Mouse (Mus musculus) adipose tissue, adult 10 weeks (tissue): Measurements from ENCODE around the gene Osm. TPM values are rescaled to one million over a fixed set of nuclear protein-coding genes. Genes with fewer than 3 reads are reported as not detected.

ENCODE experiments used
- polyA plus RNA-seq: library from polyadenylated mRNA; stranded (reverse); fragments of 350-450 nt; fragmentation: Illumina TruSeq; extraction: RNeasy Lipid Tissue Mini Kit (QIAGEN cat#74804); gene quantifications from one replicate; pipeline ENCODE4 v1.2.3, GENCODE M21; 2014; ENCODE audit warnings: low read depth, low replicate concordance

Osm gene
- polyA plus RNA-seq: 0.30 TPM

DNA sequence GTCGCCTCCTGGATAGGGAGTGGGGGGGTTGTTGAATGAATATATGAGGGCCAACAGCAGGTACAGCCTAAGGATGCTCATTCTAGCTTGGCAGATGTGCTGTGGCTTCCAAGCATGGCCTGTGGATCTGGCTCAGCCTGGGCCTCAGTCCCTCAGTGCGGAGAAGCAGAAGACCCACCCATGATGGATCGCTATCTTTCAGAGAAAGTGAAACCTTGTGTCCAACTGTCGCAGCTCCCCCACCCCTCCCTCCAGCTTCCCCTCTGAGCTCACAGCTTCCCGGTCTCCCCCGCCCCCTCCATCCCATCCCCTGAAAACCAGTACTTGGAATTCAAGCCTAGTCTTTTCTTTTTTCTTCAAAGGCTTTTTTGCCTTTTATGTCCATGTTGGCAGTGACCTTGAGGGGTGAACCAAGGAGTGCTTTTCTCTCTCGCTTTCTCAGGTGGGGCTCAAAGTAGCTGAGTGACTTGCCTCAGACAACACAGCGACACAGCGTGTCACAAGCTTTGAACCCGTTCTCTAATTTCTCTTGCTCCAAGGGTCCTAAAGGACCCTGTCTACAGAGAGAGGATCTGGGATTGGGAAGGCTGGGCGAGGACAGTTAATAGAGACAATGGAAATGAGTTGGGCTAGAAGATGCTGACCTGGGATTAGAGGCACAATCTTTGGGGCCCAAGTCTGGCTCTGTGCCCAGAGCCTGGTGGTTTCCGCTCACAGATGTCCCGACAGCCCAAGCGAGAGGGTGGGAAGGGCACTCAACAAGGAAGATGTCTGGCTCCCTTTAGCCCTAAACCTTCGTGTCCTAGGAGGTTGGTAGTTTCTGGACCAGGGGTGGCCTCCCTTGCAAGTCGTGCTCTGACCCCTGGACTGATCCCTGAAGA lies at the start of gene Osm:
Osm (plus strand) TSS at position 756 of the 881 bp plus-strand sequence.

DNA sequence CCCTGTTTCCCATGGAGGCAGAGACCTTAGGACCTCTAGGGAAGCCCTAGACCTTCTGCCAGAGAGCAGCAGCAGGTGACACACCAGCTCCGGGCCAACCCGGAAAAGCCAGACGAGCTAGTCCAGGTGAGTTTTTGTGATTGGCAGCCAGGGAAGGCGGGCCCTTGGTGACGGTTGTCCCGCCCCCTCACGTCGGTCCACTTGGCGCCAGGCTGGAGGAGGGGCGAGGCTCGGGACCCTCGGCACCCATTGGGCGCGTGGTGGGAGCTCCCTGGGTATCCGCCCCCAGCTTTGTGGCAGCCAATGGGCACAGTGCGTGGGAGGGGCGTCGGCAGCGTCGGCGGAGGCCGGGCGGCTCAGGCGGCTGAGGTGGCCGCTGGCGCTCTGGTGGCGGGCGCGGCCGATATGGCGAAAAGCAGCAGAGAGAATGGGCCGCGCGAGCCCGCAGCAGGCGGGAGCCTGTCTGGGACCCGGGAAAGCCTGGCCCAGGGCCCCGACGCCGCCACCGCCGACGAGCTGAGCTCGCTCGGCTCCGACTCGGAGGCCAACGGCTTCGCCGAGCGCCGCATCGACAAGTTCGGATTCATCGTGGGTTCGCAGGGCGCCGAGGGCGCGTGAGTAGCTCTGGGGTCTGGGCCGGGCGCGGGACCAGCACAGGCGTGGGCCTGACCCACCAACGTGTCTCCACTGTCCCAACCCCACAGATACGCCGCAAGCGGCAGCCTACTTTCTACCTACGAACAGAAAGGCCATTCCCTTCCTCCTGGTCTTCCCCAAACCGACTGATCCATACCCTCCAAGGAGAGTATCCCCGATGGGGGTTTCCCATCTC lies 49.5 kb upstream of the Osm start, which contains the start of gene Tbc1d10a:
Tbc1d10a (plus strand) TSS at position 304 of the 832 bp plus-strand sequence.

DNA sequence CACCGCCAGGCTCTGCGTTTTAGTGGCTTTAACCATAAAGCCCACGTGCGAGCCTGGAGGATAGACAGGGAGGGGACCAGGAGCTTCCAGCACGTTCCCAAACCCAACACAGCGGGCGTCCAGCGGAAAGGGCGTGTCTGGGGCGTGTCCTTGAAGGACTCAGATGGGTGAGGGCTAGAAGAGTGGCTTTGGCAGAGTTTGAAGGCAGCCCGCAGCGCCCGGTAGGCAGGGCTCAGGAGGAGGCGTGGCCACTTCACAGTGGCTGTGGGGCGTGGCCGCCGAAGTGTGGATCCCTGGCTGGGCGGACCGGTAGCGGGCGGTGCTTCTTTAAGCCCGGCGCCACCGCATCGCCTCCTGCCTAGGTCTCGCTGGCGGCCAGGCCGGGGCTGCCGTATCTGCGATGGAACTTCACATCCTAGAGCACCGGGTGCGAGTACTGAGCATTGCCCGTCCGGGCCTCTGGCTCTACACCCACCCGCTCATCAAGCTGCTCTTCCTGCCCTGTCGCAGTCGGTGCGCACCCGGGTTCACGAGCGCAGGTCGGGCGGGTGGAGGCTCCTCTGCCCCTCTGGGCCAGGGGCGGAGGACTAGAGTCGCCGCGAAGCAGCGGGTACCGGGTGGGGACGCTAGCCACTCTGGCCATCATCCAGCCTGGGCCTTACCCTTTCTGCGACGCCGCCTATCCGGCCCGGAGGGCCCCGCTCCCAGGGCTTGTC lies 18.1 kb upstream of the Osm start, which contains the start of gene Castor1:
Castor1 (plus strand) TSS at position 312 of the 716 bp plus-strand sequence.

DNA sequence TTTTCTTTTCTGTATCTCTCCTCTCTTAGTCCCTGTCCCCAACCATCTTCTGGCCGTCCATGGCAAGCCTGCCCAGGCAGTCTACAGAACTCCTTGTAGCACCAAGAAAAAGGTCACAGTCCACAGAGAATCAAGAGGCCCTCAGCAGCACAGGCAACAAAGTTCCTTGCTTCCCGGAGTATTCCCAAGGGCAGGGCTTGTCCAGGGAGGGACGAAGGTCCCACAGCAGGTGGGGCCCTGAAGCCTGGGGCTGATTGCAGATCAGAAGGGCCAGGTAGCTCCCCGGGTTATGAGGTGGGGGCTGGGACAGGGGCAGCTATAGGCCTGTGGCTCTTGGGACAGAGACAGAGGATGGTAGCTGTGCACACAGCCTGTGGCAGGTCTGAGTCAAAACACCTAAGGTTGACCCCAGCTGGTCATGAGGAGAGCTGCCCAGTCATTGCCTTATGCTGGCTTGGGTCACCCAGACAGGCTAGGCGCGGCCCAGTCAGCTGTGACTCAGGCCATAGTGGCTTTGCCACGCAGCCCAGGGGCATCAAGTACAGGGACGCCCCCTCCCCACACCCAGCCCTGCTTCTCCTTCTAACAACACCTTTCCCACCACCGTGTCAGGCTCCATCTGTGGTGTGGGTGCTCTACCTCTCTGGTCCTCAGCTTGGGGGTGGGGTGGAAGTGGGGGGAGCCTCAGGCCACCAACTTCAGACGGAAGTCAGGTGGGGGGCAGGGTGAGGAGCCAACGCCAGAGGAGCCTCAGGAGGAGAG lies 20.8 kb downstream of the Osm start, which contains the start of gene Lif:
Lif (plus strand) TSS at position 712 of the 762 bp plus-strand sequence.

Other genes starting within 250 kb of the Osm start
- gene Sec14l4, start 205.0 kb upstream of the Osm start, polyA plus RNA-seq: 4.6 TPM
- 0.29 TPM for gene Sec14l3, start 171.6 kb upstream of the Osm start, polyA plus RNA-seq
- gene Mtfp1, start 141.0 kb upstream of the Osm start, polyA plus RNA-seq: 7.8 TPM
- gene Sec14l2, start 113.0 kb upstream of the Osm start, polyA plus RNA-seq: 18.2 TPM
- gene Rnf215, start 101.2 kb upstream of the Osm start, polyA plus RNA-seq: 19.0 TPM
- gene Ccdc157, start 76.1 kb upstream of the Osm start, polyA plus RNA-seq: 11.7 TPM
- gene Sf3a1, start 76.1 kb upstream of the Osm start, polyA plus RNA-seq: 21.6 TPM
- 28.6 TPM for gene Tbc1d10a, start 49.6 kb upstream of the Osm start, polyA plus RNA-seq
- 10.4 TPM for gene Castor1, start 18.2 kb upstream of the Osm start, polyA plus RNA-seq
- gene Lif, start 21.1 kb downstream of the Osm start, polyA plus RNA-seq: 2.0 TPM
- 0.67 TPM for gene Hormad2, start 204.7 kb downstream of the Osm start, polyA plus RNA-seq